Mouse (Mus musculus) bone marrow, adult 2 months (tissue): ENCODE results near the gene Dnajb13. TPM values are rescaled to one million over a fixed set of nuclear protein-coding genes. Genes with fewer than 3 reads are reported as not detected.

ENCODE experiments used
- H3K27ac ChIP-seq: fragments of 200-500 bp; 2 replicates; pipeline ENCODE4 v1.5.1; 2012; ENCODE audit warnings: low read depth, mild to moderate bottlenecking, control low read depth, inconsistent platforms, low read length; ENCODE audit not compliant: control insufficient read depth, poor library complexity, insufficient read depth
- H3K4me1 ChIP-seq: fragments of 200-500 bp; 2 replicates; pipeline ENCODE4 v1.6.1; 2011; ENCODE audit warnings: low read length; ENCODE audit not compliant: control insufficient read depth, insufficient read depth
- H3K4me3 ChIP-seq: fragments of 200-500 bp; replicated peaks from 2 replicates; pipeline ENCODE3; 2011; ENCODE audit warnings: mild to moderate bottlenecking, low read depth, low read length, control low read depth; ENCODE audit not compliant: control insufficient read depth
- CTCF ChIP-seq: fragments of 200-500 bp; IDR thresholded peaks from 2 replicates; pipeline ENCODE4 v1.5.1; 2011; ENCODE audit warnings: low read length, control low read depth; ENCODE audit not compliant: control insufficient read depth, insufficient read depth
- POLR2A ChIP-seq: fragments of 200-500 bp; IDR thresholded peaks from 2 replicates; pipeline ENCODE4 v1.6.1; 2011; ENCODE audit warnings: low read depth, mild to moderate bottlenecking, control low read depth, low read length, borderline replicate concordance; ENCODE audit not compliant: control insufficient read depth
- WGBS: fragments of 180-500 bp; shearing (Covaris S2); methylation state at CpG from one replicate; pipeline ENCODE4 v1.1.7; 2018; 5-methylcytosine and 5-hydroxymethylcytosine counted together
- polyA plus RNA-seq: library from polyadenylated mRNA; stranded (reverse); fragments of >200 nt; gene quantifications from 2 replicates; pipeline ENCODE4 v1.2.4, GENCODE M21; 2011; ENCODE audit warnings: low replicate concordance; ENCODE audit not compliant: missing spikeins, insufficient read depth, insufficient read length

Dnajb13 gene
- polyA plus RNA-seq, 1 experiment, result 4.5 TPM

GRCm38 (mm10) chr7:100502374-100502922 is 12.3 kb downstream of the Dnajb13 start:
- no peak overlapping the region for H3K4me3 ChIP-seq
- 30% methylated on average over 7 of the region's 7 CpGs for WGBS
- H3K4me1 ChIP-seq, result peaks cover 8% of the 10 kb centered on the region
- peak overlapping the region; percentile 54 for H3K27ac ChIP-seq
- TF ChIP-seq CTCF (no peak), POLR2A (no peak; the same call in 1 of the 2 replicates)

GRCm38 (mm10) chr7:100501844-100502373 is 12.9 kb downstream of the Dnajb13 start:
- WGBS, result 34% methylated on average over 2 of the region's 2 CpGs
- peaks cover 8% of the 10 kb centered on the region for H3K4me1 ChIP-seq
- H3K4me3 ChIP-seq, result no peak overlapping the region
- H3K27ac ChIP-seq, result peak overlapping the region; percentile 54; the same call in 1 of the 2 replicates
- no peak for TF ChIP-seq POLR2A
- TF ChIP-seq CTCF, result no peak

- peaks cover 8% of the 10 kb centered on the region for H3K4me1 ChIP-seq
- WGBS, result 58% methylated on average over 6 of the region's 6 CpGs
- H3K27ac ChIP-seq, result peak overlapping the region; percentile 35
- H3K4me3 ChIP-seq, result no peak overlapping the region
- TF ChIP-seq CTCF (no peak), POLR2A (0 out of 2 replicates have a peak, but pooled peaks have one; percentile 26)
These were observed 13.5 kb downstream of the Dnajb13 start for GRCm38 (mm10) chr7:100501027-100501843.

GRCm38 (mm10) chr7:100500276-100500977 is 14.3 kb downstream of the Dnajb13 start:
- TF ChIP-seq CTCF (no peak), POLR2A (peak; percentile 68; the same call in 1 of the 2 replicates)
- WGBS, result 64% methylated on average over 16 of the region's 16 CpGs
- Histone ChIP-seq H3K4me1 (peaks cover 8% of the 10 kb centered on the region), H3K4me3 (no peak overlapping the region), H3K27ac (peak overlapping the region; percentile 35)

- H3K27ac ChIP-seq, result no peak overlapping the region
- H3K4me1 ChIP-seq, result peaks cover 8% of the 10 kb centered on the region
- TF ChIP-seq POLR2A, result no peak
- TF ChIP-seq CTCF, result no peak
- no peak overlapping the region for H3K4me3 ChIP-seq
These were observed 15.3 kb downstream of the Dnajb13 start for GRCm38 (mm10) chr7:100499465-100499864.

GRCm38 (mm10) chr7:100497982-100498381 is 16.8 kb downstream of the Dnajb13 start:
- Histone ChIP-seq H3K4me3 (no peak overlapping the region), H3K4me1 (peaks cover 6% of the 10 kb centered on the region), H3K27ac (no peak overlapping the region)
- WGBS, result 92% methylated on average over 13 of the region's 13 CpGs
- TF ChIP-seq POLR2A, result no peak; the same call in 1 of the 2 replicates
- no peak for TF ChIP-seq CTCF

GRCm38 (mm10) chr7:100497402-100497801 is 17.4 kb downstream of the Dnajb13 start:
- H3K4me1 ChIP-seq, result peaks cover 1% of the 10 kb centered on the region; the same call in 1 of the 2 replicates
- no peak for TF ChIP-seq CTCF
- TF ChIP-seq POLR2A, result no peak
- no peak overlapping the region for H3K4me3 ChIP-seq
- 87% methylated on average over 4 of the region's 4 CpGs for WGBS
- H3K27ac ChIP-seq, result no peak overlapping the region

- WGBS, result 96% methylated on average over 9 of the region's 9 CpGs
- peak; percentile 17; the same call in 1 of the 2 replicates for TF ChIP-seq POLR2A
- no peak for TF ChIP-seq CTCF
- peak overlapping the region; percentile 92 for H3K27ac ChIP-seq
- H3K4me3 ChIP-seq, result no peak overlapping the region
- H3K4me1 ChIP-seq, result no peaks in the 10 kb centered on the region; the same call in 1 of the 2 replicates
These were observed 18.0 kb downstream of the Dnajb13 start for GRCm38 (mm10) chr7:100496791-100497190.
